Mouse (Mus musculus) splenic B cell, adult 2 months (primary cell): Measurements from ENCODE around the gene Cdc34.

Source experiments
- DNase-seq: peaks from one replicate; pipeline ENCODE4 v3.0.0-alpha.2; 2011; ENCODE audit warnings: low read depth, low spot score
- H3K27me3 ChIP-seq: 2 replicates; pipeline ENCODE4 v1.6.1; 2012; ENCODE audit warnings: mild to moderate bottlenecking, low read length, moderate library complexity, mixed read lengths; ENCODE audit not compliant: control insufficient read depth, poor library complexity, insufficient read depth, severe bottlenecking
- H3K36me3 ChIP-seq: 2 replicates; pipeline ENCODE4 v1.6.1; 2012; ENCODE audit warnings: mild to moderate bottlenecking, low read length, moderate library complexity, mixed read lengths; ENCODE audit not compliant: control insufficient read depth, poor library complexity, insufficient read depth, severe bottlenecking

The Cdc34 gene

DNA sequence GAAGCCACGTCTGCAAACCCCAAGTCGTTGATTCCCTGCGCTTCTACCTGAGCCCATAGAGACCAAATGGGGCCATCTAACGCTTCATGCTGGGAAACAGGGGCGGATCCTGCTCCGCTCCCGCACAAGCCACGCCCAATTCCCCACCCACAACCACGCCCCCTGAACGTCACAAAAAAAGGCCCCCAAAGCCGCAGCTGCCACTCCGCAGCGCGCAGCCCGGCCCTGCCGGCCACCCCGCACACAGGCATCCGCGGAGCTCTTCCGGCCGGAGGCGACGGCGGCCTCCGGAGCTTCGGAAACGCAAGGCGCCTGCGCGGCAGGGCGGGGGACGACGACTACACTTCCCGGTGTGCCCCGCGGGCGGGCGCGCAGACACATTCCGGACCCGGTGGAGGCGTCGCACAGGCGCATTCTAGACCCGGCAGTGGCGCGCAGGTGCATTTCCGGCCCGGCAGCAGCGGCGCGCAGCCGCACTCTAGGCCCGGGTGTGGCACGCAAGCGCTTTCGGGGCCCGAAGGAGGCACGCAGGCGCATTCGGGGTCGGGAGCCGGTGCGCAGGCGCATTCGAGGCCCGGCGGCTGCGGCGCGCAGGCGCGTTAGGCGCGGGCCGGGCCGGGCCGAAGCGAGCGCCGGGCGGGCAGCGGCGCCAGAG, at the start of gene Cdc34:
Gene Cdc34, plus strand, starts transcription at position 605 of the 655 bp plus-strand sequence.
- Histone ChIP-seq H3K36me3 (peaks cover 2% of the 10 kb centered on the region), H3K27me3 (no peaks in the 10 kb centered on the region)
- peak; percentile 100 for DNase-seq

DNA sequence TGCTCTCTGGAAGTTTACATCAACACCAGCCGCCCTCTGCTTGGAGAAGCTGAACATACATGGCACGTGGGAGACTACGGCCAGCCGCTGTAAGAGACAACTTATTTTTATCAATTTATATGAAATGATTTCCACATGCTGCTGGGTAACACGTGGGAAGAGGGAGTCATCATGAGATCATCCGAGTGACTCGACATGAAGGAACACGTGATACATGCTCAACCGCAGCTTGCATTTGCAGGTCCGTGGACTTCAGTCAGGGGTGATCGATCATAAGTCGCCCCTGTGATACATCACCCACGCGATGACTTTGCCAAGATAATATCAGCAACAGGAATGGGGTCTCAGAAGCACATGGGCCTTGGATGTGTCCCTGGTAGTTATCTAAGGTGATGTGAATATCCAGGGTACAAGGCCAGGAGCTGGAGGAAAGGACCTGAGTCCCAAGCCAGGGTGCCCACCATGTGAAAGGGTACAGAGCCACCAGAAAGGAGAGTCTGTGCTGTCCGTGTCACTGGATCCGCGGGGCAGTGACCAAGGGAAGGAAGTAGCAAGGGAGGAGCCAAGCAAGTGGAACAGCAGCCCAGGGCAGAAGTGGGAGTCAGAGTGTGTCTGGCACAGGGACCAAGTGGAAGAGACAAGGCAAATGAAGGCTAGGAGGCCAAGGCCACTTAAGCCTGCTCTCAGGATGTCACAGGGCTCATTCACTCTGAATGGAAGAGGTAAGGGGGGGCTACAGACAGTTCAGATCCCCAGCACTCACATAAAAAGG, 48.8 kb upstream of the Cdc34 start:
- Histone ChIP-seq H3K36me3 (no peaks in the 10 kb centered on the region), H3K27me3 (no peaks in the 10 kb centered on the region; the same call in 1 of the 2 replicates)
- DNase-seq = no peak

DNA sequence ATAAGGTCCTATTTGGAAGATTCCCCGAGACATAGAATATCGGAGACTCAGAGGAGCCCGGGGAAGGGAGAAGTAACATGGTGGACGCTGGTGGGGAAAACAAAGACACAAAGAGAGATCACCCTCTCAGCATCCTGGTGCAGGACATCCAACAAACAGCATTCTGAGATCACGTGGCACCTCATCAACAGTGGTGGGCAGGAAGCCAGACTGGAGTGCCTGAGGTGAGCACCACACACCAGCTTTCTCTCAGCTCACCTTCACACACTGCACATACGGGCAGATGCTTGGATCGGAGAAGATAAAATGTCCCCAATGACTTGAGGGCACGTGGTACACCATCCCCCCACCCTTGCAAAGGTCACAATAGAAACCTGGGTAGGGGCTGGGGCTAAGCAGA, 45.7 kb upstream of the Cdc34 start:
- no peak for DNase-seq
- Histone ChIP-seq H3K36me3 (no peaks in the 10 kb centered on the region), H3K27me3 (no peaks in the 10 kb centered on the region; the same call in 1 of the 2 replicates)

DNA sequence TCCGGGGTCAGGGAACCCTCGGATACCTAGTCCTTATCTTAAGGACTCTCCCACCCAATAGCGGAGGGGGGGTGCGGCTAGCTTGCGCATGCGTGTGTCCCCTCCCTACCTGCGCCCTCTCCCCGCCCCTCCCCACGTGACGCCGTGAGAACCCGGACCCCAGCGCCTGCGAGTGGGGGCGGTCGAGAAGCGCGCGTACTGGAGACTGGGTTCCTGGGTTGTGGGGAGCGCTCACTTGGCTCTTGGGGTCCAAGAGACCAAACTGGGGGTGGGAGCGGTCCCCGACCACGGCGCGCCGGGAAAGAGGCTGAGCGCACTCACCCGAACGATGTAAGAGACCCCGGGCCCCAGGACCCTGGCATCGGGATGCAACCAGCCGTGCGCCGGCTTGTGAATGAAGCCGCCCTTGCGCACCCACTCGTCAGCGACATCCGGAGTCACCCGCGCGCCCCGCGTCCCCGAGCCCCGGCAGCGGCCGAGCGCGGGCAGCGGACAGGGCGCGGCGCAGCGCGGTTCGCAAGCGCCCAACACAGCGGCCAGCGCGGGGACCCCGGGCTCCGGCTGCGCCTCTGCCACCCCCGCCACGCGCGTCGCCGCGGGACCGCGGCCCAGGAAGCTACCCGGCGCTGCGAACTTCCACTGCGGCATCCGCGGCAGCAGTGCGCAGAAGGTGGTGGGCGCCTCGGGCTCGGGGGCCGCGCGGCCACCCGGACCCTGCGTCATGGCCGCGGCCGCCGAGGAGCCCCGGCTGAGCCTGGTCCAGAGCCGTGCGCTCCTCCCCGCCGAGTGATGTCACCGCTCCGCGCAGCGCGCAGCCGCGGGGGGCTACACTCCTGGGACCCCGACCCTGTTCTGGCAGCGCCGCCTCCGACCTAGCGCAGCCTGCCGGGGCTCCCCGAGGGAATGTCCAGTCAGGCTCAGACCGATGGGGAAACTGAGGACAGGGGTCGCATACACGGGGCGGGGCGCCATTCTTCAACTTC, 44.6 kb upstream of the Cdc34 start, which contains the start of gene Shc2:
Gene Shc2, minus strand, starts transcription at position 791 of the 983 bp plus-strand sequence.
- no peak for DNase-seq
- Histone ChIP-seq H3K27me3 (no peaks in the 10 kb centered on the region; the same call in 1 of the 2 replicates), H3K36me3 (no peaks in the 10 kb centered on the region)

DNA sequence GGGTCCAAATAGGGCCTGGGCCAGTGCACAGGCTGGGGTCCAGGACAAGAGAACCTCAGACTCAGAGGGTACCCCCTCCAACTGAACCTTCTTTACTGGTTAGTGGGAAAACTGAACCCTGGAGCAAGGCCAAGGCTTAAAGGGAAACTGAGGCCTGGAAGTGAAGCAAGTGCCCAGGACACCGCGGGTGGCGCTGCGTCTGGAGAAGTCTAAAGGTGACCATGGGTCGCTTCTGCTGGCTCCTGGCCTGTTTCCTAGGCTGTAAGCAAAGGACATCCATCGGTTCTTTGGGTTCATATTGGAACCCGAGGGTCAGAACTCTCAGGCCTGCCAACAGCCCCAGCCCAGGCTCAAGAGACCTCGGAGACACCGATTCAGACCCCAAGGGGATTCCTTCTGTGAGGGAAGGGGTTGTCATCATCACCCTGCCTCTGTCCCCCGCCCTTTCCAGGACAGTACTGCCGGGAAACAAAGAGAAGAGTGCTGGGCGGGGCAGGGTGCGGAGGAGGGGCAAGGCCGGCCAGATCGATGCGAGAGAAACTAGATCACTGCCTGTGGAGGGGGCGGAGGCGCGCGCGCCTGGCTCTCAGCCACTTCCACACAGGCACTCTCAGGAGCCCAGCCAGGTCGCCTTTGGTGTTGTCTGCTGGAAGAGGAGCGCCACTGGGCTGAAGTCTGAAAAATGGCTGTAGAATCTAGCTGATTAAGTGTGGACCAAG, 43.4 kb upstream of the Cdc34 start:
- DNase-seq = no peak
- Histone ChIP-seq H3K27me3 (no peaks in the 10 kb centered on the region; the same call in 1 of the 2 replicates), H3K36me3 (no peaks in the 10 kb centered on the region)

DNA sequence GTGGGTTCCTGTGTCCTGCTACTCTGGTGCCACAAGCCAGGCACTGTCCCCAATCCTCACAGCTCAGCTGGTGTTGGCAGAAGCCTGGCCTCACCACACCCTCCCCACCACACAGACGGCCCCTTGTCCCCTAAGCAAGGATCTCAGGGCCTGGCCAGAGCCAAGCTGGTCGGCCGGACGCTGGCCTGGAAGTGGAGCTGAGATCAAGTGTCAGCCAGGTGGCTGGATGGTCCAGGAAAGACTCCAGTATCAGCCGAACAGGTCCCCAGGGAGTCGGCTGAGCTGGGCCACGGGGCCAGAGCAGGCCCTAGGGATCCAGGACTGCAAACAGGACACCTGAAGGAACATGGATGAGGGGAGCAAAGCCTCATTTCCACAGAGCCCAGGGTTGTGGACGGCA, 36.3 kb upstream of the Cdc34 start, which contains the start of gene Odf3l2:
Gene Odf3l2, minus strand, starts transcription at position 28 of the 400 bp plus-strand sequence.
- Histone ChIP-seq H3K27me3 (no peaks in the 10 kb centered on the region), H3K36me3 (no peaks in the 10 kb centered on the region)
- DNase-seq = no peak

DNA sequence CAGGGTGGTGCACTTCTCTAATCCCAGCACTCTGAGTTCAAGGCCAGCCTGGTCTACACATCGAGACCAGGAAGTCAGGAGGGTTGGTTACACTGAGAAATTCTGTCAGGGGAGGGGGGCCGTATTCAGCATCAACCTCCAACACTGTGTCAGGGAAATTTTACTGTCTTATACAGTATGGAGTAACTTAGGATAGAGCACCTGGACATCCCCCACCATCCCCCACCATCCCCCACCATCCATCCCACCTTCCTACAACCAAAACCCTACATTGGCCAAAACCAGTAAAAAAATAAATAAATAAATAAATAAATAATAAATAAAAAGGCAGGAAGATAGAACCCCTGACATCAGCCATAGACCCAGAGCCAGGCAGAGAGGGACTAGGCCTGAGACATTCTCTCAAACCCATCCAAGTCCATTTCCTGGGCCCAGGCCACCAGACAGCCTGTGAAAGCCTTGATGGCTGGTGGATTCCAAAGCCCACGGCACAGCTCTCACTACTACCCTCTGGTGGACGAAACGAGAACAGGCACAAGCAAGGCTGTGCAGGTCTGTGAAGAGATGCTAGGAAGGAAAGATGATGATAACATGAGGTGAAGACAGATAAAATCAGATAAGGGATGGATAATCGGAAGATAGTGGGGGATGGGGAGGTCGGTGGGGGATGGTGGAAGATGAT, 32.8 kb upstream of the Cdc34 start:
- peak; percentile 85 for DNase-seq
- no peaks in the 10 kb centered on the region for H3K36me3 ChIP-seq

DNA sequence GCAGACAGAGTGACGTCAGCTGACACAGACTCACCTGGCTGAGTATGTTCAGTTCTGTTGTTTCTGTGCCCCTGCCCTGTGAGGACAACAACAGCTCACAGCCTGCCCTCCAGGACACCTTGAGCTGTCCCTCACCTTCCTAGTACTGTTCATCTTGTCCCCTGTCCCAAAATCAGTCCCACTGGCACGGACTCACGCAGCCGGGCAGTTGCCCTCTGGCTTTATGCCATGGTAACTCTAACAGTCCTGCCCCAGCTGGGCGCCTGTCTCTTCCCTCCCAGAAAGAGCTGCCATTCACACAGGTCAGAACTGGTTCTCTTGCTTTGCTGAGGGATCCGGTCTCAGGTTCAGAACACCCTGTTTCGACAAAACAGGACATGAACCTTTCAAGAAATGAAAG, 29.2 kb upstream of the Cdc34 start:
- H3K27me3 ChIP-seq = no peaks in the 10 kb centered on the region; the same call in 1 of the 2 replicates
- no peaks in the 10 kb centered on the region for H3K36me3 ChIP-seq
- DNase-seq = no peak

More for the DNA sequence above, 32.8 kb upstream of the Cdc34 start:
- H3K27me3 ChIP-seq = no peaks in the 10 kb centered on the region

DNA sequence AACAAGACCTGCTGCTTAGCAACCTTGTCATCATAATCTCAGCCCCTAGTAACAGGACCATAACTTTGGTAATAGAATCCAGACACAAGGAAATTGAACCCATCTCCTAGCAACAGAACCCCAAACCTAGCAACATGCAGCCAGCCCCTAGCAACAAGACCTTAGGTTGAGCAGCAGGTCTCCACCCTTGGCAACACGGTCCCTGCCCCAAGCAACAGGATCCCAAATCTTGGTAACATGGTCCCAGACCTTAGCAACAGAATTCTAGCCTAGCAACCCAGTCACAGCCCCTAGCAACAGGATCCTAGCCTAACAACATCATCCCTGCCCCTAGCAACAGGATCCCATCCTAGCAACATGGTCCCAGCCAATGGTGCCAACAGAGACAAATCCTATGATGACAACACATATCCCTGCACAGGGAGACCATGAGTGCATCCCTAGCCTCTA, 27.0 kb upstream of the Cdc34 start:
- no peak for DNase-seq
- no peaks in the 10 kb centered on the region; the same call in 1 of the 2 replicates for H3K27me3 ChIP-seq

DNA sequence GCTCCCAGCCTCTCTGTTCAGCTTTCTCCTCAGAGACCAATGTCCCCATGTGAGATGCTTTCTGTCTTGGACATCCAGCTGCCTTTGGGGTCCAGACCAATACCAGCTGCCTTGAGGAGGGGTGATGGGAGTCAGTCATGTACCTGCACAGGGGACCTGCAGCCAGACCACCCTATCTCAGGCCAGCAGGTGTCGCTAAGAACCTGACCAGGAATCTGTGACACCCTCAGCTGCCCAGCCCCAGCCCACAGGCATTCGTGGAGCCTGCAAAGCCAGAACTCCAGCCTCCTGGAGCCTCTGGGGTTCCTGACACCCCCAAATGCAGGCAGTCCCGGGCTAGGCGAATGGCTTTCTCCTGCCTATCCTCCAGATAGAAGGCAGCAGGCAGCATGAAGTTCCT, 23.2 kb upstream of the Cdc34 start:
- peak; percentile 47 for DNase-seq
- Histone ChIP-seq H3K27me3 (no peaks in the 10 kb centered on the region; the same call in 1 of the 2 replicates), H3K36me3 (no peaks in the 10 kb centered on the region)

More for the DNA sequence above, 27.0 kb upstream of the Cdc34 start:
- H3K36me3 ChIP-seq = no peaks in the 10 kb centered on the region

DNA sequence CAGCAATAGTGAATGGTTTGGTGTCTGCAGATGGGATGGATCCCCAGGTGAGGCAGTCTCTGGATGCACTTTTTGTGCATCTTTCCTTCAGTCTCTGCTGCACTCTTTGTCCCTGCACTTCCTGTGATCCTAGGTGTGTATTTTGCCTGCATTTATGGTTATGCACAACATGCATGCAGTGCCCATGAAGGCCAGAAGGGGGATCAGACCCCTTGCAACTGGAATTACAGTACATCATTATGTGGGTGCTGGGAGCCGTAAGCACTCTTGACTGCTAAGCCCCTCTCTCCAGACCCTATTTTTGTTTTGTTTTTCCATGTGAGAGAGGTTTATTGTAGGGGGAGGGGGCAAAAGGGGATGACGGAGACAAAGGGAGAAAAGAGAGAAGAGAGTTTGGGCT, 21.7 kb upstream of the Cdc34 start:
- H3K36me3 ChIP-seq = no peaks in the 10 kb centered on the region
- no peaks in the 10 kb centered on the region; the same call in 1 of the 2 replicates for H3K27me3 ChIP-seq
- peak; percentile 30 for DNase-seq

DNA sequence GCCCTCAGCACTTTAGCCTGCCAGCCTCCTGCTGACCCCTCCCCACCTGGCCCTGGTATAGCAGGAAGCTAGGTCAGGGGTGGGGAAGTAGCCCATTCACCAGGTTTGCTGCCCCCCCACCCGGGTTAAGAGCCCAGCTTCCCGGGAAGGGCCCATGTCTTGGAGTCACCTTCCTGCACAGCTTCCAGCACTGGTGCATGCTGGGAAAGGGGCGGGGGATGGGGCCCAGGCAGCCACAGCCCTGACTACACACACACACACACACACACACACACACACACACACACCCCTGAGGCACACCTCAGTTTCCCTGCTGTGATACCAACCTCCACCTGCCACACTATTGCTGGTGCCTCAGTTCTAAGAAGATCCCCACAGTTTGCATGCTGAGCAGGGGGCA, 20.1 kb upstream of the Cdc34 start:
- no peaks in the 10 kb centered on the region for H3K36me3 ChIP-seq
- H3K27me3 ChIP-seq = no peaks in the 10 kb centered on the region
- no peak for DNase-seq

DNA sequence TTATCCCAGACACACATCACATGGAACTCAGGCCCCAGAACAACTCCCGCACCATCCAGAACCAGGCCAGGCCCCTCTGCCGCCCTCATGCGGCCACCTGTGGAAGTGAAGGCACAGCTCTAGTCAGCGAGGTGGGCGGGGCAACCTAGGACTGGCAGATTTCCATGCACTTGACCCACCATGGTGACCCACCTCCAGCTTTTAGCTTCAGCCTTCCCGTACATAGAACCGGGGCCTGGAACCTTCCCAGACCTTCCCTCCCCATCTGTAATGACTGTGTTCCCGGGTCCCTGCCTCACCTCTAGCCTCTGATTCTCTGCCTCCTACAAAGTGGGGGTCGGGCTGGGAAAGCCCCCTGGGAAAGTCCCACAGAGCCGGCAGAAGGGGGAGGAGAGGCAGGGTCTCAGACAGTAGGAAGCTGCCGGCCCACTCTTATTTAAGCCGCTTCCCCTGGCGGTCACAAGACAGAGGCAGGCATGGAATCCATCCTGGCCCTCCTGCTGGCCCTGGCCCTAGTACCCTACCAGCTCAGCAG, 17.8 kb upstream of the Cdc34 start, which contains the start of gene Madcam1:
Gene Madcam1, plus strand, starts transcription at position 429 of the 535 bp plus-strand sequence.
- H3K36me3 ChIP-seq = no peaks in the 10 kb centered on the region
- no peaks in the 10 kb centered on the region for H3K27me3 ChIP-seq
- peak; percentile 79 for DNase-seq
